Mouse (Mus musculus) R1 (cell line): ENCODE data around the gene Upk2.
A peak's percentile ranks its signal among the peaks of the same experiment; 100 is the strongest.

Experiments used
- DNase-seq: peaks from one replicate; pipeline ENCODE4 v3.0.0-alpha.2; 2018; ENCODE audit warnings: low read depth, low spot score

Gene Upk2

GRCm38 (mm10) chr9:44454891-44455220, at the start of gene Upk2:
Gene Upk2 (minus strand): TSS chr9:44454976.
- peak; percentile 72 for DNase-seq

- DNase-seq: peak; percentile 84
Observed at GRCm38 (mm10) chr9:44502006-44502405, 47.2 kb upstream of the Upk2 start.

- DNase-seq: no peak
Observed at GRCm38 (mm10) chr9:44501206-44501879, 46.6 kb upstream of the Upk2 start.

GRCm38 (mm10) chr9:44500638-44501175, 45.9 kb upstream of the Upk2 start:
- DNase-seq: no peak

DNA sequence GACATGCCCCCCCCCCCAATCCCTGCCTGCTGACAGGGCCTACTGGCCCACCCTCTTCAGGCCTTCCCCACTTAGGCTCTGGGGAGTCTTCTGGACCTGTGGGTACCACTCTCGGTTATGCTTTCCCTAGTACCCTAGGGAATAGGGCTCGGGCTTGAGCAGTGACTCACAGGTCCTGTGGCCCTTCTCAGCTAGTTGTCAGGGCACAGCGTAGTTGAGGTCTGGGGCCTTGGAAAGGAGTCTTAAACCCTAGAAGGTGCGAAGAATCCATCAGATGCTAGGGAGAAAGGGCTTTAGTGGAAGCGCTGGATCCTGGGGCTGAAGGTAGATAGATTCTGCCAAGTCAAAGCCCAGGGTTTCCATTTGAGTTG, 45.4 kb upstream of the Upk2 start:
- DNase-seq: no peak

DNA sequence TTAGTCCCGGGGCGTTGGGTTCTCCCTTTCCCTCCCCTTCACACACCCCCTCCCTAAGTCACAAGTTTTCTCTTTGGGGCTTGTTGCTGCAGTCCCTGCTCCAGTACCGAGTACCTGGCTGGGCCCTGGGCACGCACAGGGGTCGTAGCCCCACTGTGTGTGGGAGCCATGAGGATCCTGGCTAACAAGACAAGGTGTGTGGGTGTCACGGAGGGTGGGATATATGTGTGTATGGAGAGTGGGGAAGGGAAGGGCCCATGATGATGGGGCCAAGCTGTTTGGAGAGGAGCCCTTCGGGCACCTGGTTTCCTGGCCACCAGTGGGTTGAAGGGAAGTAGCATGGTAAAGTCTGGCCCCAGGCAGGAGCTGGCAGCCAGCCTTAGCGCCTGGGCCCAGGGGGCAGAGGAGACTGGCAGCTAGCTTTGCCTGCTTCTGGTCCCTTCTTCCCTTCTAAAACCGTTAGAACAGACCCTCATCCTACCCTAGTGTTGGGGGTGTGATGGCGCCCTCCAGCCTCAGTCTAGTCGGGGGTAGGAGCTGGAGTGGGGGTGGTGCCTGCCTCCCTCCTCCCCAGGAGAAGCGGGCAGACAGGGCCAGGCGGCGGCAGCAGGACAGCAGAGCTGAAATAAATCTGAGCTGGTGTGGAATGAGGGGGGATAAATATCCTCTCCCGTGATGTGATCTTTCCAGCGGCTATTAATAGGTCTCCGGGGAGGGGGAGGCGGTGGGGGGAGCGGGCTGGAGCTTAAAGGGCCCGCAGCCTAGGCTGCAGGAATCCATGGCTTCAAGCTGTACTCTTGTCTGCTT, 44.8 kb upstream of the Upk2 start:
- DNase-seq: no peak

DNA sequence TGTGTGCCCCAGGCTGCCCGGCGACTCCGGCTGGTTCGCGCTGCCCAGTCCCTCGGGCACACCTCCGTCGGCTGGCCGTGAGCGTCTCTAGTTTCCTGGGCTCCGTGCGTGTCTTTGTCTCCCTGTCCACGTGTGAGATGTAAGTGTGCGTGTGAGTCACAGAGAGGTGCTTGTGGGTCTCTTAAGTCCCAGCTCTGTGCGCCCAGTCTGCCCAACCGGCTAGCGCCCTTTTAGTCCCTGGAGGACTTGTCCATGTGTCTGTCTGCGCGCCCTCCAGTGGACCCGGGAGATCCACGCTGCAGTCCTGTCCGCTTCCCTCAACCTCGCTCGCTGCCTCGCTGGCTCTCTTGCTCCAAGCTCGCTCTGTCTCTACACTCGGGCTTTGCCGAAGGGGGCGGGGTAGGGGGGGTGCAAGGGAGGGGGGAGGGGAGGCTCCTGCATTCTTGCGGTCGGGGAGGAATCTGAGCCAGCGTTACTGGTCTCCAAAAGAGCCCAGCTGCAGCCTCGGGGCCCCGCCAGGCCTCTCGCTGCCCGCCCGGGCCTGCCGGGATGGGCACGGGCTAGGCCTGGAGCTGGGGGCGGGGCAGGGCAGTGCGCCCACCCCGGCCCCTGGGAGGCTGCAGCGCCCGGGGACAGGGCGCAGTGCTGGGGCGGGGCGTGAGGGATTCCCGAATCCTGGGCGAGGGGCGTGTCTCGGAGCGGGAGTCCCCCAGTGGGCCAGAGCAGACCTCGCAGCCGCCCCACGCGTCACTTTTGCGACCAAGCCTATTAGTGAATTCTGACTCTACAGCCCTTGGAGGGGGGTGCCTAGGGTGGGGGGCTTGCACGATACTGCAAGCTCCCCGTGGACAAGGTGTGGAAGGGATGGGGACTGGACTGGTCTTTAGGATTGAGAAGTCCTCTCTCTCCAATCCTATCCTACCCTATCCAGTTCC, 43.9 kb upstream of the Upk2 start:
- peak; percentile 79 for DNase-seq

DNA sequence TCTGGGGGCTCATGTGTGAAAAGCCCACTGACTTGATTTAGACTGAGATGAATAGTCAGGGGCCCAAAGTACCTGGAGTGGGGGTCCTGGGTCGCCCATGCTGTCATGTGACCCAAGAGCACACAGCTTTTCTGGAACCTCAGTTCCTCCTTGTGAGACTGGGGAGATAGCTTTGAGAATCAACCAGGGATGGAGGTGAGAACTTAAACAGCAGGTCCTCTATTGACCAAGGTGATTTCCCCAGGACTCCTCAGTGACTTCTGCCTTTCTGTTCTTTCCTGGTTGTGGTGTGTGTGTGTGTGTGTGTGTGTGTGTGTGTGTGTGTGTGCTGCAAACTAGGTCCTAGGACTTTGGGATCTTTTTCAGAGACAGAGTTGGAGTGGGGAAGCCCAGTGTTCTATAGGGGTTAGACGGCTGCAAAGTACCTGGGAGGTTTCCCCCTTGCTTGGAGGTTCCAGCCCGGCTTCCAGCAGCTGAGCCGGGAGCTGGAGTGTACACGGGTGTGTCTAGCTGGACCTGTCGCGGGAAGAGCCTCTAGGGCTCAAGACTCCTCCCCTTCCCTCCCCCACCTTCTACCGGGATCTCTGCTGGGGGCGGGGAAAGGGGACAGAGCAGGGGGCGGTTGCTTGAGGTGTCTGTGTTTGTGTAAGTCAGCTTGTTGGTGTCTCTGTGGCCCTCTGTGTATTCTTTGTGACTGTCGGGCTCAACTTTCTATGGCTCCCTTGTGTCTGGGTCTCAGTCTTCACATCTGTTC, 43.0 kb upstream of the Upk2 start:
- peak; percentile 88 for DNase-seq

DNA sequence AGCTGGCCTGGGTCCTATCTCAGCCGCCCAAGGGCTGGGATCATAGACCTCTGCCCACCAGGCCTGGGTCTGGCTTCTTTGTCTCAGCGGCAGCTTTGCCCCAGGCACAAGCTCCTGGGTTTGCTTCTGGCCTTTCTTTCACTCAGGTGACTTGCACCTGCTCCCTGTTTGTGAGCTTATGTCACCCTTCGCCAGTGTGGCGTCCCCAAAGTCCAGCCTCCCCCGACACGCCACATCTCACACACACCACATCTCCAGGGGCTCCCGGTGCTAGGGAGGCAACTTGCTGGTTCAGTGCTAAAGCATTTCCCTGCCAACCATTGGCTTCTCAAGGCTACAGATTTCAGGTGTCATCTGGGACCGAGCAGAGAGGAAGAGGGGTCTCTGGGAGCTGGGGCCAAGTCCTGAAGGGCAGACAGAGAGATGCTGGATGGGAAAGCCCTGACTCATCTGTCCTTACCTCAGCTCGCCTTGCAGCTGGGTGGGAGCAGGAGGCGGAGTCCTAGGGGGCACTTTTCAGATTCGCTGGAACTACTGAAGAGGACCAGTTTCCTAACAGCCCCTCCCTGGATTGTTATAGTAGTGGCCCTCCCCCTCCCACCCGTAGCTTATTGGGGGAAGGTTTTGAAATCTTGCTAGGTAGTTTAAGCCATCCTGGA, 42.2 kb upstream of the Upk2 start:
- no peak for DNase-seq

GRCm38 (mm10) chr9:44495810-44496344, 41.1 kb upstream of the Upk2 start:
- no peak for DNase-seq

- no peak for DNase-seq
Observed at GRCm38 (mm10) chr9:44494863-44495809, 40.4 kb upstream of the Upk2 start.

DNA sequence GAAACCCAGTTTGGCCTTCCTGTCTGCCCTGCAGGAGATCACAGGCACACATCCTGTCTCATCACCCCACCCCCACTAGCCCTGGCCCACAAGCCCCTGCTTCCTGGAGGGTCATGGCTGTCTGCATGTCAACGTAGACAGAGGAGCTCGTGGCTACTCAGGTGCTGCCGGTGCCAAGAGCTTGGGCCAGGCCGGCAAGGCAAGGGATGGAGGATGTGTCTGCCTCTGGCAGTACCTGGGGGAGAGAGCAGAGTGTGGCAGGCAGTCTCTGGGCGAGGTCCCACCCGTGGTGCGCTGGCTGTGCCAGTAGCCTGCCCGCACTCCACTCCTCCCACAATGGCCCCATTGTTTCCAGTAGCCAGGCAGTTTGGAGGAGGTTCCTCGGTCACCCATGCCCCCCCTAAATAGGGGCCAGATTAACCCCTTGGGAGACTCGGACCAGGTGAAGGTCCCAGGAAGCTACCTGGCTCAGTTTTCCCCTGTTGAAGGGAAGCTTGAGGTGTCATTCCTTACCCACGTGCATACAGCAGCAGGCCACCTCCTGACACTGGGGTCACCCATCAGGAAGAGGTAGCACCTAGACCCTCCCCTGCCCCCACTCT, 39.6 kb upstream of the Upk2 start:
- DNase-seq: no peak

GRCm38 (mm10) chr9:44492631-44493461, 38.1 kb upstream of the Upk2 start:
- DNase-seq: no peak

GRCm38 (mm10) chr9:44491351-44491750, 36.6 kb upstream of the Upk2 start:
- DNase-seq: peak; percentile 66

DNA sequence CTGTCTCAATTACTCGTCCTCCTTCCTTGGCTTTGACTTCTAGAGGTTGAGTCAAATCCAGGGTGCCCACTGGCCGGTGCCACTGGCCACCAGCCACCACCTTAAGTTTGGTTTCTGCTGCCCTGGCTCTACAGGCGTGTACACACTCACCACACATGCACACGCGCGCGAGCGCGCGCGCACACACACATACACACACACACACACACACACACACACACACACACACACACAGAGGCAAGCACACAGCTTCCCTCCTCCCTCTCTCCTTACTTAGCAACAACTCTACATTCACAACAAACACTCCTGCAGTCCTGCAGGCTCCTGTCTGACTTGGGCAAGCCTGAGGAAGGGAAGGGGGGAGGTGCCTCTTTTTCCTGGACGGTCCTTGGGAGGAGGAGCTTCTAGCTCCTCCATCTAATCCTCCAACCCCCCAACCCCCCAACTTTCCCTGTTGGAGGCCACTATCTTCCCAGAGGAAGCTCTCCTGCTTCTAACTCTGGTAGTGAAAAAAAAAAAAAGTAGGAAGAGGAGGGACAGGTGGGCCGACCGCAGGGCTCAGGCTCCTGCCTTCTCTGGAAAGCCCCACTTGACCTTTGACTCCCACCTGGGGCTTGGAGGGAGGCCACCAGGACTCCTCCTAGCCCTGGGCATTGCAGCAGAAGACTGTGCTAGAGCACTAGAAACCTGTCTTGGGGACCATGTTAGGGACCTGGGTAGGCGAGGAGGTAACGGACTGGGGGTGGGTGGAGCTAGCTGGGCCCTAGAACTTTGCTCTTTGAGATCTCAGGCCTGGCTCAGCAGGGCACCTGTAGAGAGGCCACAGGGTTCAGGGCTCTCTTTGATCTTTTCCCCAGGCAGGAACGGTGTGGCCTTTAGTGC, 35.6 kb upstream of the Upk2 start:
- peak; percentile 85 for DNase-seq

- DNase-seq: peak; percentile 62
Observed at GRCm38 (mm10) chr9:44489651-44490085, 34.9 kb upstream of the Upk2 start.

GRCm38 (mm10) chr9:44488855-44489381, 34.1 kb upstream of the Upk2 start:
- no peak for DNase-seq
